Comparison of ENCODE assay signal across 14 mouse cellular contexts in genomic region chr2:131953711-131954110, GRCm38 (mm10). TPM values are rescaled to one million over a fixed set of nuclear protein-coding genes. Genes with fewer than 3 reads are reported as not detected.
DNase-seq lines count a peak whose midpoint lies in the region; ATAC-seq and TF ChIP-seq lines count a peak whose summit lies in the region.
"Had no signal": no experiment of that assay in that cellular context is flagged by ENCODE, and none has a peak within 500 bp of the region (broad histone marks: within the 10 kb centered on the region; RNA-seq: fewer than 3 reads in every experiment).

No protein-coding gene starts in this region.

- intact Hi-C loops in heart, postnatal 14 days (cut with DNase I): loop anchor here (5.0 kb wide), 1 partner anchor 391 kb away; the partner anchor contains the start of gene Adra1d

- 80% methylated on average over 4 of the region's 4 CpGs for WGBS in heart, embryonic 12.5 days
- WGBS in lung, embryonic 14.5 days: 81% methylated on average over 4 of the region's 4 CpGs
- WGBS in lung, adult 2 months: 87% methylated on average over 4 of the region's 4 CpGs
- 83% methylated on average over 4 of the region's 4 CpGs for WGBS in embryonic facial prominence, embryonic 12.5 days
- WGBS in limb, embryonic 13.5 days: 85% methylated on average over 4 of the region's 4 CpGs
- 89% methylated on average over 4 of the region's 4 CpGs for WGBS in thymus, adult 2 months

- no peaks in the 10 kb centered on the region for H3K9me3 ChIP-seq in heart, embryonic 12.5 days (replicated peaks)
- no peaks in the 10 kb centered on the region for H3K9me3 ChIP-seq in lung, embryonic 14.5 days (ENCODE audit: low read depth, low read length)
- H3K9me3 ChIP-seq in embryonic facial prominence, embryonic 12.5 days: no peaks in the 10 kb centered on the region
- no peaks in the 10 kb centered on the region for H3K9me3 ChIP-seq in limb, embryonic 13.5 days
- H3K9me3 ChIP-seq: megakaryocyte, embryonic 14.5 days had no signal

- no peak for ATAC-seq in heart, embryonic 12.5 days (ENCODE audit: insufficient number of reproducible peaks, low FRiP score)
- no peak for ATAC-seq in lung, embryonic 14.5 days (ENCODE audit: insufficient read depth)
- ATAC-seq in embryonic facial prominence, embryonic 12.5 days (ENCODE audit: insufficient number of reproducible peaks, insufficient read depth, low FRiP score, low TSS enrichment): no peak
- ATAC-seq in limb, embryonic 13.5 days (ENCODE audit: low FRiP score, low read depth): no peak

- TF ChIP-seq POLR2A in lung, adult 2 months (IDR thresholded peaks at IDR 0.05; ENCODE audit: borderline replicate concordance, extremely low read depth, low read depth, low read length): no peak
- no peak for TF ChIP-seq POLR2A in thymus, adult 2 months (IDR thresholded peaks at IDR 0.05; ENCODE audit: control insufficient read depth, extremely low read depth, insufficient read depth, low read length, poor library complexity)

- no peak for TF ChIP-seq CTCF in lung, embryonic 14.5 days (IDR thresholded peaks at IDR 0.05; ENCODE audit: low read depth)
- TF ChIP-seq CTCF in lung, adult 2 months (IDR thresholded peaks at IDR 0.05; ENCODE audit: insufficient read depth, low read length): no peak
- no peak for TF ChIP-seq CTCF in thymus, adult 2 months (IDR thresholded peaks at IDR 0.05; ENCODE audit: borderline replicate concordance, control insufficient read depth, extremely low read depth, insufficient read depth, low read length, poor library complexity)

- H3K4me2 ChIP-seq in heart, embryonic 12.5 days: peak overlapping the region; percentile 70
- H3K4me2 ChIP-seq in lung, embryonic 14.5 days: peak overlapping the region; percentile 52
- H3K4me2 ChIP-seq in embryonic facial prominence, embryonic 12.5 days (replicated peaks): peak overlapping the region; percentile 33; the same call in 1 of the 2 replicates
- H3K4me2 ChIP-seq in limb, embryonic 13.5 days (replicated peaks): peak overlapping the region; percentile 56

- H3K4me1 ChIP-seq in heart, embryonic 12.5 days (replicated peaks): peaks cover 31% of the 10 kb centered on the region
- H3K4me1 ChIP-seq in lung, embryonic 14.5 days (ENCODE audit: insufficient read depth): no peaks in the 10 kb centered on the region; the same call in 1 of the 2 replicates
- 0 out of 2 replicates have a peak, but pooled peaks cover 2% of the 10 kb centered on the region for H3K4me1 ChIP-seq in lung, adult 2 months (ENCODE audit: control insufficient read depth, insufficient read depth, low read length)
- H3K4me1 ChIP-seq in embryonic facial prominence, embryonic 12.5 days: peaks cover 9% of the 10 kb centered on the region; the same call in 1 of the 2 replicates
- H3K4me1 ChIP-seq in limb, embryonic 13.5 days: peaks cover 16% of the 10 kb centered on the region
- H3K4me1 ChIP-seq in thymus, adult 2 months (replicated peaks; ENCODE audit: control insufficient read depth, insufficient read depth, low read length): peaks cover 7% of the 10 kb centered on the region; the same call in 1 of the 2 replicates

- no peak overlapping the region for H3K27ac ChIP-seq in heart, embryonic 12.5 days (ENCODE audit: poor library complexity, severe bottlenecking)
- H3K27ac ChIP-seq in lung, embryonic 14.5 days (ENCODE audit: low read depth): no peak overlapping the region
- no peak overlapping the region for H3K27ac ChIP-seq in embryonic facial prominence, embryonic 12.5 days
- H3K27ac ChIP-seq in limb, embryonic 13.5 days: no peak overlapping the region
- no peak overlapping the region for H3K27ac ChIP-seq in thymus, adult 2 months (ENCODE audit: control insufficient read depth, insufficient read depth, low read length)

- peak overlapping the region; percentile 31; the same call in 1 of the 2 replicates for H3K4me3 ChIP-seq in heart, embryonic 12.5 days
- peak overlapping the region; percentile 25 for H3K4me3 ChIP-seq in lung, embryonic 14.5 days (ENCODE audit: low read depth, low read length)
- H3K4me3 ChIP-seq in lung, adult 2 months (replicated peaks; ENCODE audit: extremely low read depth, low read depth, low read length): no peak overlapping the region
- H3K4me3 ChIP-seq in embryonic facial prominence, embryonic 12.5 days: no peak overlapping the region
- H3K4me3 ChIP-seq in limb, embryonic 13.5 days: peak overlapping the region; percentile 27; the same call in 1 of the 2 replicates
- no peak overlapping the region for H3K4me3 ChIP-seq in thymus, adult 2 months (ENCODE audit: control insufficient read depth, insufficient read depth, low read length)

- H3K9ac ChIP-seq in heart, embryonic 12.5 days: no peak overlapping the region
- H3K9ac ChIP-seq in lung, embryonic 14.5 days: no peak overlapping the region
- no peak overlapping the region for H3K9ac ChIP-seq in embryonic facial prominence, embryonic 12.5 days
- no peak overlapping the region for H3K9ac ChIP-seq in limb, embryonic 13.5 days

- peaks cover 23% of the 10 kb centered on the region for H3K27me3 ChIP-seq in heart, embryonic 12.5 days (replicated peaks)
- H3K27me3 ChIP-seq in lung, embryonic 14.5 days (ENCODE audit: insufficient read depth, low read length): peaks cover 26% of the 10 kb centered on the region
- H3K27me3 ChIP-seq in embryonic facial prominence, embryonic 12.5 days: peaks cover 45% of the 10 kb centered on the region
- peaks cover 52% of the 10 kb centered on the region for H3K27me3 ChIP-seq in limb, embryonic 13.5 days
- H3K27me3 ChIP-seq in thymus, adult 2 months (ENCODE audit: control insufficient read depth, insufficient read depth, low read length): peaks cover 3% of the 10 kb centered on the region; the same call in 1 of the 2 replicates

- no peaks in the 10 kb centered on the region for H3K36me3 ChIP-seq in heart, embryonic 12.5 days
- no peaks in the 10 kb centered on the region for H3K36me3 ChIP-seq in lung, embryonic 14.5 days (ENCODE audit: insufficient read depth)
- no peaks in the 10 kb centered on the region for H3K36me3 ChIP-seq in embryonic facial prominence, embryonic 12.5 days
- H3K36me3 ChIP-seq in limb, embryonic 13.5 days: no peaks in the 10 kb centered on the region
- no peaks in the 10 kb centered on the region for H3K36me3 ChIP-seq in thymus, adult 2 months (ENCODE audit: control insufficient read depth, insufficient read depth, low read length)

- no peak for DNase-seq in heart, postnatal 14 days
- DNase-seq in lung, embryonic 14.5 days: no peak
- no peak for DNase-seq in lung, adult 2 months
- DNase-seq in thymus, adult 2 months: no peak
- DNase-seq in layer of hippocampus, postnatal 36 days: no peak

RNA-seq across cellular contexts. Expression of gene Prnd, which starts 3.0 kb away (rescaled TPM):
- 5.4 and 6.2 TPM in 2 replicates for polyA plus RNA-seq in heart, embryonic 12.5 days (2016; fragmentation: Nextera tagmentation; extraction: Ambion mirVana)
- 10 to 100 TPM in 1 of 2 experiments, 1 to 10 TPM in 1; 3.2 to 10.4 TPM for total RNA-seq in heart, postnatal 14 days (2021)
- 55.8 and 57.3 TPM in 2 replicates for polyA plus RNA-seq in lung, embryonic 14.5 days (2014; fragmentation: Nextera tagmentation; extraction: Ambion mirVana)
- polyA plus RNA-seq in lung, adult 2 months (2012; rRNA removed): 0.95 and 1.1 TPM in 2 replicates
- polyA plus RNA-seq in embryonic facial prominence, embryonic 12.5 days (2016; fragmentation: Nextera tagmentation; extraction: Ambion mirVana): 26.5 and 32.1 TPM in 2 replicates
- 36.8 and 42.1 TPM in 2 replicates for polyA plus RNA-seq in limb, embryonic 13.5 days (2015; fragmentation: Nextera tagmentation; extraction: Ambion mirVana)
- 1.7 and 1.8 TPM in 2 replicates for polyA plus RNA-seq in thymus, adult 2 months (2012; rRNA removed)
- under 1 TPM; 0.13 to 0.25 TPM for total RNA-seq in layer of hippocampus, postnatal 36 days (2021)
- total RNA-seq: common myeloid progenitor, adult 5-6 weeks; hematopoietic stem cell, adult 5-6 weeks had no signal

RNA-seq across cellular contexts. Expression of gene Prn, which starts 44.0 kb away (rescaled TPM):
- 0.24 TPM in 1 of 2 replicates, not detected in the other for polyA plus RNA-seq in heart, embryonic 12.5 days (2016; fragmentation: Nextera tagmentation; extraction: Ambion mirVana)
- 1 to 10 TPM in 1 of 2 experiments, under 1 TPM in 1; 0.71 to 2.8 TPM for total RNA-seq in heart, postnatal 14 days (2021)
- polyA plus RNA-seq in lung, embryonic 14.5 days (2014; fragmentation: Nextera tagmentation; extraction: Ambion mirVana): not detected in 2 replicates
- not detected in 2 replicates for polyA plus RNA-seq in lung, adult 2 months (2012; rRNA removed)
- polyA plus RNA-seq in embryonic facial prominence, embryonic 12.5 days (2016; fragmentation: Nextera tagmentation; extraction: Ambion mirVana): not detected in 2 replicates
- not detected in 2 replicates for polyA plus RNA-seq in limb, embryonic 13.5 days (2015; fragmentation: Nextera tagmentation; extraction: Ambion mirVana)
- not detected in 2 replicates for polyA plus RNA-seq in thymus, adult 2 months (2012; rRNA removed)
- total RNA-seq in layer of hippocampus, postnatal 36 days (2021): not detected
- total RNA-seq: common myeloid progenitor, adult 5-6 weeks; hematopoietic stem cell, adult 5-6 weeks; left cerebral cortex, postnatal 10 days had no signal
- polyA plus RNA-seq: C2C12; forebrain, embryonic 11.5 days had no signal

RNA-seq across cellular contexts. Expression of gene Prnp, which starts 44.0 kb away (rescaled TPM):
- 83.6 and 89.1 TPM in 2 replicates for polyA plus RNA-seq in heart, embryonic 12.5 days (2016; fragmentation: Nextera tagmentation; extraction: Ambion mirVana)
- total RNA-seq in heart, postnatal 14 days (2021): 10 to 100 TPM; 81.6 to 88.1 TPM
- 31.2 and 32.8 TPM in 2 replicates for polyA plus RNA-seq in lung, embryonic 14.5 days (2014; fragmentation: Nextera tagmentation; extraction: Ambion mirVana)
- 95.5 and 102 TPM in 2 replicates for polyA plus RNA-seq in lung, adult 2 months (2012; rRNA removed)
- polyA plus RNA-seq in embryonic facial prominence, embryonic 12.5 days (2016; fragmentation: Nextera tagmentation; extraction: Ambion mirVana): 47.0 and 49.2 TPM in 2 replicates
- polyA plus RNA-seq in limb, embryonic 13.5 days (2015; fragmentation: Nextera tagmentation; extraction: Ambion mirVana): 53.3 and 56.0 TPM in 2 replicates
- 39.9 and 43.8 TPM in 2 replicates for polyA plus RNA-seq in thymus, adult 2 months (2012; rRNA removed)
- total RNA-seq in layer of hippocampus, postnatal 36 days (2021): 100 to 1,000 TPM; 922 to 985 TPM

Comparison
In these comparisons a context has a peak if more than half of its experiments do, and no peak if none do; other contexts are left out.
1. H3K4me3 ChIP-seq: peak in heart, embryonic 12.5 days (single experiment), lung, embryonic 14.5 days (single experiment) and limb, embryonic 13.5 days (single experiment); none in lung, adult 2 months (single experiment), embryonic facial prominence, embryonic 12.5 days (single experiment) and thymus, adult 2 months (single experiment).
2. Peak in every context shown above with its lines, with median percentiles within 50 percentile points of each other: H3K4me2 ChIP-seq.